Mouse (Mus musculus) intestine, embryonic 15.5 days (tissue): ENCODE measurements around the gene Cgnl1. TPM values are rescaled to one million over a fixed set of nuclear protein-coding genes. Genes with fewer than 3 reads are reported as not detected.

Source experiments
- ATAC-seq: fragments of 200-750 bp; cut with Nextera tagmentation; 2 replicates; pipeline ENCODE4 v1.8.0; 2017; ENCODE audit warnings: moderate TSS enrichment, moderate library complexity
- H3K27ac ChIP-seq: fragments of 300-500 bp; sonication (generic); 2 replicates; pipeline ENCODE4 v1.5.1; 2015; ENCODE audit warnings: mild to moderate bottlenecking, inconsistent platforms
- H3K27me3 ChIP-seq: fragments of 300-500 bp; sonication (generic); replicated peaks from 2 replicates; pipeline ENCODE4 v1.6.1; 2015; ENCODE audit warnings: inconsistent platforms
- H3K36me3 ChIP-seq: fragments of 300-500 bp; sonication (generic); 2 replicates; pipeline ENCODE4 v1.6.1; 2015; ENCODE audit warnings: inconsistent platforms
- H3K4me1 ChIP-seq: fragments of 300-500 bp; sonication (generic); replicated peaks from 2 replicates; pipeline ENCODE4 v1.6.1; 2015; ENCODE audit warnings: inconsistent platforms
- H3K4me2 ChIP-seq: fragments of 300-500 bp; sonication (generic); replicated peaks from 2 replicates; pipeline ENCODE4 v1.6.1; 2015; ENCODE audit warnings: mild to moderate bottlenecking, inconsistent platforms
- H3K4me3 ChIP-seq: fragments of 300-500 bp; sonication (generic); replicated peaks from 2 replicates; pipeline ENCODE4 v1.5.1; 2015; ENCODE audit warnings: inconsistent platforms
- H3K9ac ChIP-seq: fragments of 300-500 bp; sonication (generic); 2 replicates; pipeline ENCODE4 v1.6.1; 2015; ENCODE audit warnings: inconsistent platforms
- H3K9me3 ChIP-seq: fragments of 300-500 bp; sonication (generic); 2 replicates; pipeline ENCODE4 v1.6.1; 2016; ENCODE audit warnings: inconsistent platforms
- WGBS: fragments of 180-500 bp; shearing (Covaris S2); methylation state at CpG from one replicate; pipeline ENCODE4 v1.1.7; 2015; 5-methylcytosine and 5-hydroxymethylcytosine counted together
- polyA plus RNA-seq: library from polyadenylated mRNA; unstranded; fragments of >200 nt; fragmentation: Nextera tagmentation; extraction: Ambion mirVana; gene quantifications from 2 replicates; pipeline ENCODE4 v1.2.1, GENCODE M21; 2015

Gene Cgnl1
- polyA plus RNA-seq, 1 experiment from 2014 or later, result 9.0 TPM

- H3K27me3 ChIP-seq, result no peaks in the 10 kb centered on the region
- ATAC-seq, result no peak
- WGBS, result 89% methylated on average over 9 of the region's 9 CpGs
- H3K9ac ChIP-seq, result no peak overlapping the region
- H3K9me3 ChIP-seq, result no peaks in the 10 kb centered on the region
- H3K4me1 ChIP-seq, result peaks cover 9% of the 10 kb centered on the region
- H3K36me3 ChIP-seq, result no peaks in the 10 kb centered on the region
- H3K4me2 ChIP-seq, result no peak overlapping the region
- H3K4me3 ChIP-seq, result no peak overlapping the region
- no peak overlapping the region for H3K27ac ChIP-seq
These were observed 91.0 kb downstream of the Cgnl1 start for GRCm38 (mm10) chr9:71680381-71680780.

GRCm38 (mm10) chr9:71679103-71679815 is 92.1 kb downstream of the Cgnl1 start:
- Histone ChIP-seq H3K36me3 (no peaks in the 10 kb centered on the region), H3K9ac (no peak overlapping the region), H3K4me2 (no peak overlapping the region), H3K4me3 (no peak overlapping the region), H3K9me3 (no peaks in the 10 kb centered on the region), H3K27me3 (no peaks in the 10 kb centered on the region), H3K27ac (no peak overlapping the region), H3K4me1 (peaks cover 9% of the 10 kb centered on the region)
- WGBS, result 62% methylated on average over 11 of the region's 11 CpGs
- peak; percentile 13; the same call in 1 of the 2 replicates for ATAC-seq

- no peaks in the 10 kb centered on the region for H3K9me3 ChIP-seq
- H3K4me2 ChIP-seq, result no peak overlapping the region
- 0 out of 2 replicates have a peak overlapping the region, but pooled peaks have one; percentile 22 for H3K27ac ChIP-seq
- ATAC-seq, result peak; percentile 66
- no peak overlapping the region for H3K9ac ChIP-seq
- WGBS, result 36% methylated on average over 5 of the region's 5 CpGs
- H3K27me3 ChIP-seq, result no peaks in the 10 kb centered on the region
- no peaks in the 10 kb centered on the region for H3K36me3 ChIP-seq
- no peak overlapping the region for H3K4me3 ChIP-seq
- H3K4me1 ChIP-seq, result peaks cover 9% of the 10 kb centered on the region
These were observed 94.3 kb downstream of the Cgnl1 start for GRCm38 (mm10) chr9:71676988-71677688.

- Histone ChIP-seq H3K4me2 (no peak overlapping the region), H3K27me3 (no peaks in the 10 kb centered on the region), H3K9me3 (no peaks in the 10 kb centered on the region), H3K36me3 (no peaks in the 10 kb centered on the region), H3K4me1 (peaks cover 15% of the 10 kb centered on the region), H3K9ac (no peak overlapping the region), H3K4me3 (no peak overlapping the region), H3K27ac (peak overlapping the region; percentile 38; the same call in 1 of the 2 replicates)
- 51% methylated on average over 3 of the region's 3 CpGs for WGBS
- no peak for ATAC-seq
These were observed 95.5 kb downstream of the Cgnl1 start for GRCm38 (mm10) chr9:71675799-71676414.

- Histone ChIP-seq H3K4me1 (peaks cover 22% of the 10 kb centered on the region), H3K4me2 (no peak overlapping the region), H3K4me3 (no peak overlapping the region), H3K27me3 (no peaks in the 10 kb centered on the region), H3K9me3 (no peaks in the 10 kb centered on the region), H3K36me3 (no peaks in the 10 kb centered on the region), H3K9ac (no peak overlapping the region), H3K27ac (no peak overlapping the region)
- no peak for ATAC-seq
- WGBS, result 94% methylated on average over 2 of the region's 2 CpGs
These were observed 96.2 kb downstream of the Cgnl1 start for GRCm38 (mm10) chr9:71675216-71675615.

- 38% methylated on average over 5 of the region's 5 CpGs for WGBS
- H3K36me3 ChIP-seq, result no peaks in the 10 kb centered on the region
- ATAC-seq, result no peak
- no peaks in the 10 kb centered on the region for H3K27me3 ChIP-seq
- H3K4me2 ChIP-seq, result no peak overlapping the region
- H3K9me3 ChIP-seq, result no peaks in the 10 kb centered on the region
- H3K4me1 ChIP-seq, result peaks cover 23% of the 10 kb centered on the region
- no peak overlapping the region for H3K27ac ChIP-seq
- H3K4me3 ChIP-seq, result no peak overlapping the region
- H3K9ac ChIP-seq, result no peak overlapping the region
These were observed 96.9 kb downstream of the Cgnl1 start for GRCm38 (mm10) chr9:71674476-71674875.

- 97% methylated on average over 4 of the region's 4 CpGs for WGBS
- no peaks in the 10 kb centered on the region for H3K36me3 ChIP-seq
- H3K9me3 ChIP-seq, result no peaks in the 10 kb centered on the region
- H3K9ac ChIP-seq, result no peak overlapping the region
- ATAC-seq, result no peak
- no peak overlapping the region for H3K4me2 ChIP-seq
- peaks cover 29% of the 10 kb centered on the region for H3K4me1 ChIP-seq
- no peak overlapping the region for H3K27ac ChIP-seq
- H3K4me3 ChIP-seq, result no peak overlapping the region
- H3K27me3 ChIP-seq, result no peaks in the 10 kb centered on the region
These were observed 98.9 kb downstream of the Cgnl1 start for GRCm38 (mm10) chr9:71672495-71672894.

- WGBS, result 54% methylated on average over 5 of the region's 5 CpGs
- Histone ChIP-seq H3K9ac (no peak overlapping the region), H3K4me3 (no peak overlapping the region), H3K36me3 (no peaks in the 10 kb centered on the region), H3K9me3 (no peaks in the 10 kb centered on the region), H3K4me1 (peaks cover 34% of the 10 kb centered on the region), H3K27me3 (no peaks in the 10 kb centered on the region), H3K27ac (no peak overlapping the region), H3K4me2 (no peak overlapping the region)
- peak; percentile 60 for ATAC-seq
These were observed 100.7 kb downstream of the Cgnl1 start for GRCm38 (mm10) chr9:71670677-71671076.

- Histone ChIP-seq H3K4me2 (no peak overlapping the region), H3K36me3 (no peaks in the 10 kb centered on the region), H3K9ac (no peak overlapping the region), H3K4me1 (peaks cover 45% of the 10 kb centered on the region), H3K9me3 (no peaks in the 10 kb centered on the region), H3K4me3 (no peak overlapping the region), H3K27me3 (no peaks in the 10 kb centered on the region), H3K27ac (peak overlapping the region; percentile 11; the same call in 1 of the 2 replicates)
- 24% methylated on average over 5 of the region's 5 CpGs for WGBS
- peak; percentile 73 for ATAC-seq
These were observed 103.8 kb downstream of the Cgnl1 start for GRCm38 (mm10) chr9:71667616-71668015.

- H3K4me3 ChIP-seq, result no peak overlapping the region
- H3K4me2 ChIP-seq, result no peak overlapping the region
- WGBS, result 45% methylated on average over 6 of the region's 6 CpGs
- H3K9me3 ChIP-seq, result no peaks in the 10 kb centered on the region
- H3K4me1 ChIP-seq, result peaks cover 44% of the 10 kb centered on the region
- no peak for ATAC-seq
- H3K9ac ChIP-seq, result no peak overlapping the region
- H3K27me3 ChIP-seq, result no peaks in the 10 kb centered on the region
- no peaks in the 10 kb centered on the region for H3K36me3 ChIP-seq
- H3K27ac ChIP-seq, result no peak overlapping the region
These were observed 105.0 kb downstream of the Cgnl1 start for GRCm38 (mm10) chr9:71666432-71666831.

- 73% methylated on average over 3 of the region's 3 CpGs for WGBS
- no peak for ATAC-seq
- H3K27ac ChIP-seq, result no peak overlapping the region
These were observed 105.9 kb downstream of the Cgnl1 start for GRCm38 (mm10) chr9:71665493-71665892.

GRCm38 (mm10) chr9:71664855-71665254 is 106.5 kb downstream of the Cgnl1 start:
- Histone ChIP-seq H3K4me3 (no peak overlapping the region), H3K9ac (no peak overlapping the region), H3K4me1 (peaks cover 38% of the 10 kb centered on the region), H3K9me3 (no peaks in the 10 kb centered on the region), H3K27me3 (no peaks in the 10 kb centered on the region), H3K27ac (no peak overlapping the region), H3K36me3 (no peaks in the 10 kb centered on the region), H3K4me2 (no peak overlapping the region)
- 93% methylated on average over 3 of the region's 3 CpGs for WGBS
- ATAC-seq, result no peak

More at GRCm38 (mm10) chr9:71665493-71665892, 105.9 kb downstream of the Cgnl1 start:
- Histone ChIP-seq H3K4me2 (no peak overlapping the region), H3K4me1 (peaks cover 41% of the 10 kb centered on the region), H3K9ac (no peak overlapping the region), H3K36me3 (no peaks in the 10 kb centered on the region), H3K27me3 (no peaks in the 10 kb centered on the region), H3K4me3 (no peak overlapping the region), H3K9me3 (no peaks in the 10 kb centered on the region)
